In the genomic region with DNA sequence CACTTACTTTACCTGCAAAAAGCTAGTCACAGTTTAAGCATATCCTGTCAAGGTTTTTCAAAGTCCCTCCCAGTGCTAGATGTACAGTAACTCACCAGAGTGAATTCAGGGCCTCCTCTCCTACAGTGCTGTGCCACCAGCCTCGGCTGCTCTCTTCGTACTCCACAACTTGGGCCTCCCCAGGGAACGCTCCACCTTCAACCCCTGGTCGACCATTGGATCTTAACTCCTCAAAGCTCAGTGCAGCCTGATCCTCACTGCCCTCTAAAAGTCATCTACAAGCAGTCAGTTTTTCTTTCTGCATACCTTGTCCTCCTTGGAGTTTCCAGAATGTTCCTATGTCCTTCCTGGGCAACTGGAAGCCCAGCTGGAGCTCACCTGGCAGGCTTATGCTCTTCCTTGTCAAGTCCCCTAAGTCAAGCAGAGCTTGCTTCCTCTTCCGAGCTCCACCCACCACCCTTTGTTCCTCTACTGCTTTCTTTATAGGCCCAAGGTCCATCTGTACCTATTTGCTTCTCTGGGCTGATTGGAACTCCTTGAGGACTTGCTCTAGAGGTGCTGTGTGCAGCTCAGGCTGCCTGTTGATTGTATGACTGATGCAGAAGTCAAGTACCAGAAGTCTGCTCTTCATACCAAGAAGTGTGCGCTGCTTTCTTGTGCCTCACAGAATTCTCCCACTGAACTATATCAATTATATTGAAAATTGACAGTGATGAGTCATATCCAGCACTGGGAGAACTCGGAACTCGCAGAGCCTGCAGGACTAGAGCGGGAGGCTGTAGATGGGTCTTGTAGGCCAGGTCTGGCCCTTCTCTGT, we compare ENCODE assay signal across 8 mouse cellular contexts.
A peak's percentile ranks its signal among the peaks of the same experiment; 100 is the strongest.
DNase-seq lines count a peak whose midpoint lies in the region; ATAC-seq and TF ChIP-seq lines count a peak whose summit lies in the region.

No protein-coding gene starts in this region.

- 41% methylated on average over 9 of the region's 9 CpGs for WGBS in forebrain, embryonic 13.5 days
- WGBS in kidney, embryonic 15.5 days = 23% methylated on average over 9 of the region's 9 CpGs
- 37% methylated on average over 9 of the region's 9 CpGs for WGBS in macrophage (ENCODE audit: missing documents)
- WGBS in stomach, postnatal 0 days = 20% methylated on average over 9 of the region's 9 CpGs

- H3K9ac ChIP-seq in forebrain, embryonic 13.5 days = peak overlapping the region; percentile 94
- H3K9ac ChIP-seq in kidney, embryonic 15.5 days = peak overlapping the region; percentile 96
- H3K9ac ChIP-seq in stomach, postnatal 0 days (ENCODE audit: low read length) = peak overlapping the region; percentile 98

- TF ChIP-seq EP300 in stomach, postnatal 0 days (optimal IDR thresholded peaks at IDR 0.05) = no peak

- no peaks in the 10 kb centered on the region for H3K27me3 ChIP-seq in forebrain, embryonic 13.5 days
- H3K27me3 ChIP-seq in kidney, embryonic 15.5 days = no peaks in the 10 kb centered on the region
- no peaks in the 10 kb centered on the region for H3K27me3 ChIP-seq in stomach, postnatal 0 days (ENCODE audit: control insufficient read depth, insufficient read depth, low read length)

- peak; percentile 10 for DNase-seq in retina, embryonic 14.5 days (ENCODE audit: low spot score)
- no peak for DNase-seq in retina, postnatal 1 day
- DNase-seq in stomach, postnatal 0 days (ENCODE audit: low spot score) = peak; percentile 72
- no peak for DNase-seq in adrenal gland, postnatal 36 days

- 0 out of 2 replicates have a peak, but pooled peaks cover under 1% of the 10 kb centered on the region for H3K36me3 ChIP-seq in forebrain, embryonic 13.5 days (ENCODE audit: poor library complexity, severe bottlenecking)
- H3K36me3 ChIP-seq in kidney, embryonic 15.5 days = peaks cover 11% of the 10 kb centered on the region; the same call in 1 of the 2 replicates
- H3K36me3 ChIP-seq in macrophage (ENCODE audit: inconsistent target) = peaks cover 5% of the 10 kb centered on the region; the same call in 1 of the 2 replicates
- no peaks in the 10 kb centered on the region for H3K36me3 ChIP-seq in stomach, postnatal 0 days (ENCODE audit: control insufficient read depth, insufficient read depth, low read length)

- peaks cover 38% of the 10 kb centered on the region for H3K4me1 ChIP-seq in forebrain, embryonic 13.5 days
- peaks cover 66% of the 10 kb centered on the region for H3K4me1 ChIP-seq in kidney, embryonic 15.5 days
- H3K4me1 ChIP-seq in stomach, postnatal 0 days (replicated peaks; ENCODE audit: control insufficient read depth, insufficient read depth) = peaks cover 6% of the 10 kb centered on the region

- H3K4me2 ChIP-seq in forebrain, embryonic 13.5 days = peak overlapping the region; percentile 93
- peak overlapping the region; percentile 67 for H3K4me2 ChIP-seq in kidney, embryonic 15.5 days
- H3K4me2 ChIP-seq in stomach, postnatal 0 days (replicated peaks; ENCODE audit: low read depth) = peak overlapping the region; percentile 81

- H3K79me2 ChIP-seq in macrophage (ENCODE audit: inconsistent target) = peaks cover 70% of the 10 kb centered on the region

- ATAC-seq in forebrain, embryonic 13.5 days = peak; percentile 25; the same call in 1 of the 2 replicates
- ATAC-seq in kidney, embryonic 15.5 days (replicated peaks; ENCODE audit: low FRiP score) = no peak; the same call in 1 of the 2 replicates
- ATAC-seq in stomach, postnatal 0 days (ENCODE audit: low FRiP score, low TSS enrichment) = peak; percentile 85
- no peak for ATAC-seq in cerebellum, adult (ENCODE audit: insufficient number of reproducible peaks, low FRiP score, low TSS enrichment)

- TF ChIP-seq CTCF in stomach, postnatal 0 days (IDR thresholded peaks at IDR 0.05; ENCODE audit: low read depth) = no peak

- H3K27ac ChIP-seq in forebrain, embryonic 13.5 days = peak overlapping the region; percentile 82; the same call in 1 of the 2 replicates
- H3K27ac ChIP-seq in kidney, embryonic 15.5 days = peak overlapping the region; percentile 98
- H3K27ac ChIP-seq in macrophage = peak overlapping the region; percentile 72
- H3K27ac ChIP-seq in stomach, postnatal 0 days (replicated peaks) = peak overlapping the region; percentile 99

- H3K4me3 ChIP-seq in forebrain, embryonic 13.5 days = peak overlapping the region; percentile 78
- peak overlapping the region; percentile 82 for H3K4me3 ChIP-seq in kidney, embryonic 15.5 days (replicated peaks)
- H3K4me3 ChIP-seq in macrophage (ENCODE audit: inconsistent target) = peak overlapping the region; percentile 56
- H3K4me3 ChIP-seq in stomach, postnatal 0 days (ENCODE audit: low read depth, low read length) = peak overlapping the region; percentile 93

- H3K9me3 ChIP-seq in forebrain, embryonic 13.5 days (replicated peaks) = no peaks in the 10 kb centered on the region
- H3K9me3 ChIP-seq in kidney, embryonic 15.5 days (replicated peaks) = no peaks in the 10 kb centered on the region
- no peaks in the 10 kb centered on the region for H3K9me3 ChIP-seq in stomach, postnatal 0 days (ENCODE audit: control insufficient read depth, low read length)

Comparison
In these comparisons a context has a peak if more than half of its experiments do, and no peak if none do; other contexts are left out.
1. DNase-seq: peak in retina, embryonic 14.5 days (single experiment) and stomach, postnatal 0 days (single experiment); none in retina, postnatal 1 day (single experiment) and adrenal gland, postnatal 36 days (0 of 2).
2. ATAC-seq: peak in forebrain, embryonic 13.5 days (single experiment) and stomach, postnatal 0 days (single experiment); none in kidney, embryonic 15.5 days (single experiment) and cerebellum, adult (single experiment).
3. Peak in every context shown above with its lines, with median percentiles within 50 percentile points of each other: H3K27ac ChIP-seq, H3K4me2 ChIP-seq, H3K4me3 ChIP-seq and H3K9ac ChIP-seq.